In the genomic region with DNA sequence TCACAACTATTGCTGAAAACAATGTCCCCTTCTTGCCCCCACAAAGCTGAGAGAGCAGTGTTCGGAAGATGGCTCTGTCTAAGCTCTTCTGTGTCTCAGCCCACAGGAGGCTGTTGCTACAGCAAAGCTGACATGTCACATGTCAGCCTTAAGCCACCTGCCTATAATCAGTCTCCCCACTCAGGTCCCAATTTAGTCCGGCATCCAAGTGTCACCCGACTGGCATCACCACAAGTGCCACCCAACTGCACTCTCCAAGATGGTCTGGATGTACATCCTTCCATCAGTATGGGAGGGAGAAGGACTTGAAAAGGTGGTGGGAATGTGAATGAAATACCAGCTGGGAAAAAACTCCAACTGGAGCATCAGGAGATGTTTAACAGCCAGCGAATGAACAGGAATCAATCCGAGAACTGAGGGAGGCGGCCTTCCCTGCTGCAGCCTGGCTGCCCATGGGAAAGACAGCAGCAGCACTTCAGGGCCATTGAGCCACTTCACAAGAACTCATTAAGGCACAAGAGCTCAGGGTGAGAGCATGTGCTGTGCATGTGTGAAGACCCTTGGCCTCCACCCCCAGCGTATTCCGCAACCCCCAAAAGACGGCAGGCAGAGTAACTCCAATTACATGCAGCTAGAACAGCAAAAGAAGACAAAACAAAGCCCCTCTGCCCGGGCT, we compare ENCODE assay signal across 10 mouse cellular contexts. TPM values are rescaled to one million over a fixed set of nuclear protein-coding genes. Genes with fewer than 3 reads are reported as not detected.
A peak's percentile ranks its signal among the peaks of the same experiment; 100 is the strongest.
DNase-seq lines count a peak whose midpoint lies in the region; ATAC-seq and TF ChIP-seq lines count a peak whose summit lies in the region.
"Had no signal": no experiment of that assay in that cellular context is flagged by ENCODE, and none has a peak within 500 bp of the region (broad histone marks: within the 10 kb centered on the region; RNA-seq: fewer than 3 reads in every experiment).

No protein-coding gene starts in this region.

- H3K4me2 ChIP-seq in heart, embryonic 16.5 days (ENCODE audit: low read depth, low read length) = peak overlapping the region; percentile 18; the same call in 1 of the 2 replicates
- H3K4me2 ChIP-seq in embryonic facial prominence, embryonic 13.5 days = peak overlapping the region; percentile 79; the same call in 1 of the 2 replicates
- no peak overlapping the region for H3K4me2 ChIP-seq in hindbrain, embryonic 11.5 days (replicated peaks; ENCODE audit: low read depth, low read length)
- no peak overlapping the region for H3K4me2 ChIP-seq in midbrain, embryonic 11.5 days

- WGBS in heart, embryonic 16.5 days = 47% methylated on average over 10 of the region's 10 CpGs
- 57% methylated on average over 10 of the region's 10 CpGs for WGBS in heart, adult 2 months
- 33% methylated on average over 10 of the region's 10 CpGs for WGBS in embryonic facial prominence, embryonic 13.5 days
- 43% methylated on average over 10 of the region's 10 CpGs for WGBS in hindbrain, embryonic 11.5 days
- WGBS in midbrain, embryonic 11.5 days = 42% methylated on average over 10 of the region's 10 CpGs

- no peak overlapping the region; the same call in 1 of the 2 replicates for H3K4me3 ChIP-seq in heart, embryonic 16.5 days (ENCODE audit: low read length)
- H3K4me3 ChIP-seq in heart, adult 2 months = no peak overlapping the region
- H3K4me3 ChIP-seq in embryonic facial prominence, embryonic 13.5 days = no peak overlapping the region
- no peak overlapping the region for H3K4me3 ChIP-seq in hindbrain, embryonic 11.5 days (ENCODE audit: low read depth, low read length)
- no peak overlapping the region for H3K4me3 ChIP-seq in midbrain, embryonic 11.5 days (ENCODE audit: low read depth, low read length)

- peak overlapping the region; percentile 46 for H3K27ac ChIP-seq in heart, embryonic 16.5 days (ENCODE audit: low read length)
- H3K27ac ChIP-seq in heart, adult 2 months = no peak overlapping the region; the same call in 1 of the 2 replicates
- H3K27ac ChIP-seq in embryonic facial prominence, embryonic 13.5 days = peak overlapping the region; percentile 52
- no peak overlapping the region for H3K27ac ChIP-seq in hindbrain, embryonic 11.5 days (ENCODE audit: low read depth, low read length)
- peak overlapping the region; percentile 57 for H3K27ac ChIP-seq in midbrain, embryonic 11.5 days (ENCODE audit: low read depth, low read length)

- H3K79me2 ChIP-seq in heart, adult 2 months (replicated peaks; ENCODE audit: control insufficient read depth, insufficient read depth, low read length) = peaks cover 17% of the 10 kb centered on the region

- no peaks in the 10 kb centered on the region for H3K36me3 ChIP-seq in heart, embryonic 16.5 days (ENCODE audit: control insufficient read depth, insufficient read depth)
- H3K36me3 ChIP-seq in heart, adult 2 months (ENCODE audit: control insufficient read depth, insufficient read depth, low read length) = peaks cover 19% of the 10 kb centered on the region
- H3K36me3 ChIP-seq in embryonic facial prominence, embryonic 13.5 days = no peaks in the 10 kb centered on the region
- no peaks in the 10 kb centered on the region for H3K36me3 ChIP-seq in hindbrain, embryonic 11.5 days (ENCODE audit: control insufficient read depth, insufficient read depth, low read length)
- H3K36me3 ChIP-seq in midbrain, embryonic 11.5 days (ENCODE audit: control insufficient read depth, insufficient read depth, low read length) = no peaks in the 10 kb centered on the region

- H3K27me3 ChIP-seq in heart, embryonic 16.5 days (ENCODE audit: control insufficient read depth, insufficient read depth, low read length) = no peaks in the 10 kb centered on the region
- H3K27me3 ChIP-seq in heart, adult 2 months (ENCODE audit: control insufficient read depth, insufficient read depth, low read length) = no peaks in the 10 kb centered on the region
- H3K27me3 ChIP-seq in embryonic facial prominence, embryonic 13.5 days = no peaks in the 10 kb centered on the region
- H3K27me3 ChIP-seq in hindbrain, embryonic 11.5 days (ENCODE audit: control insufficient read depth, insufficient read depth, low read length) = no peaks in the 10 kb centered on the region
- no peaks in the 10 kb centered on the region for H3K27me3 ChIP-seq in midbrain, embryonic 11.5 days (ENCODE audit: control insufficient read depth, insufficient read depth, low read length)

- DNase-seq in heart, adult 2 months = no peak
- DNase-seq in hindbrain, embryonic 11.5 days (ENCODE audit: low spot score) = peak; percentile 33
- DNase-seq in midbrain, embryonic 11.5 days (ENCODE audit: low spot score, missing footprints) = peak; percentile 90
- DNase-seq in cerebellum, postnatal 4 days (ENCODE audit: low spot score in 2 of 2) = no peak
- no peak for DNase-seq in thymus, postnatal 4 days
- DNase-seq in cerebellum, adult 11 months = no peak
- DNase-seq: adrenal gland, postnatal 10 days; cerebellum, postnatal 10 days had no signal

- TF ChIP-seq POLR2A in heart, adult 2 months (IDR thresholded peaks at IDR 0.05; ENCODE audit: insufficient read depth, low read depth, low read length) = no peak

- H3K9ac ChIP-seq in heart, embryonic 16.5 days (ENCODE audit: low read length) = no peak overlapping the region
- no peak overlapping the region for H3K9ac ChIP-seq in heart, adult 2 months (ENCODE audit: low read depth, low read length)
- 0 out of 2 replicates have a peak overlapping the region, but pooled peaks have one; percentile 12 for H3K9ac ChIP-seq in embryonic facial prominence, embryonic 13.5 days
- no peak overlapping the region for H3K9ac ChIP-seq in hindbrain, embryonic 11.5 days (ENCODE audit: low read depth, low read length)
- H3K9ac ChIP-seq in midbrain, embryonic 11.5 days (ENCODE audit: low read length) = no peak overlapping the region

- TF ChIP-seq CTCF in heart, adult 2 months (IDR thresholded peaks at IDR 0.05) = no peak

- intact Hi-C loops in heart, adult 2 months (cut with DNase I) = no loop called here

- no peaks in the 10 kb centered on the region for H3K9me3 ChIP-seq in heart, embryonic 16.5 days (replicated peaks; ENCODE audit: control insufficient read depth, low read length)
- H3K9me3 ChIP-seq in embryonic facial prominence, embryonic 13.5 days = no peaks in the 10 kb centered on the region
- H3K9me3 ChIP-seq in hindbrain, embryonic 11.5 days (ENCODE audit: control insufficient read depth, low read length) = no peaks in the 10 kb centered on the region
- no peaks in the 10 kb centered on the region for H3K9me3 ChIP-seq in midbrain, embryonic 11.5 days (ENCODE audit: control insufficient read depth, low read length)

- ATAC-seq in heart, embryonic 16.5 days (replicated peaks; ENCODE audit: extremely low read depth, insufficient read depth, low FRiP score) = no peak; the same call in 1 of the 2 replicates
- no peak for ATAC-seq in embryonic facial prominence, embryonic 13.5 days (ENCODE audit: insufficient number of reproducible peaks, insufficient read depth, low FRiP score, low TSS enrichment, low read depth)
- peak; percentile 34; the same call in 1 of the 2 replicates for ATAC-seq in hindbrain, embryonic 11.5 days (ENCODE audit: low FRiP score)
- ATAC-seq in midbrain, embryonic 11.5 days (ENCODE audit: low FRiP score) = peak; percentile 44; the same call in 1 of the 2 replicates

- peaks cover 75% of the 10 kb centered on the region for H3K4me1 ChIP-seq in heart, embryonic 16.5 days (ENCODE audit: control insufficient read depth, insufficient read depth, low read length)
- H3K4me1 ChIP-seq in heart, adult 2 months (ENCODE audit: control insufficient read depth, insufficient read depth, low read length) = peaks cover 42% of the 10 kb centered on the region
- peaks cover 80% of the 10 kb centered on the region for H3K4me1 ChIP-seq in embryonic facial prominence, embryonic 13.5 days
- peaks cover 15% of the 10 kb centered on the region for H3K4me1 ChIP-seq in hindbrain, embryonic 11.5 days (replicated peaks; ENCODE audit: control insufficient read depth, insufficient read depth, low read length)
- H3K4me1 ChIP-seq in midbrain, embryonic 11.5 days (ENCODE audit: control insufficient read depth, insufficient read depth, low read length) = peaks cover 63% of the 10 kb centered on the region

- no peak for TF ChIP-seq EP300 in heart, adult 2 months (IDR thresholded peaks at IDR 0.05; ENCODE audit: insufficient read depth, low read depth, low read length)

RNA-seq across cellular contexts. Expression of a gene that starts 55.6 kb away (rescaled TPM):
- 65.3 and 68.0 TPM in 2 replicates for polyA plus RNA-seq in heart, embryonic 16.5 days (2015; fragmentation: Nextera tagmentation; extraction: Ambion mirVana)
- 10 to 100 TPM; 23.5 to 24.7 TPM for total RNA-seq in heart, adult 2 months (2021)
- 22.3 and 24.2 TPM in 2 replicates for polyA plus RNA-seq in heart, adult 2 months (2012; rRNA removed)
- 148 TPM in 2 replicates for polyA plus RNA-seq in embryonic facial prominence, embryonic 13.5 days (2015; fragmentation: Nextera tagmentation; extraction: Ambion mirVana)
- 58.5 and 59.3 TPM in 2 replicates for polyA plus RNA-seq in hindbrain, embryonic 11.5 days (2014; fragmentation: Nextera tagmentation; extraction: Ambion mirVana)
- polyA plus RNA-seq in midbrain, embryonic 11.5 days (2014; fragmentation: Nextera tagmentation; extraction: Ambion mirVana) = 48.6 and 54.8 TPM in 2 replicates

Comparison
In these comparisons a context has a peak if more than half of its experiments do, and no peak if none do; other contexts are left out.
1. H3K27ac ChIP-seq: peak in heart, embryonic 16.5 days (single experiment), embryonic facial prominence, embryonic 13.5 days (single experiment) and midbrain, embryonic 11.5 days (single experiment); none in heart, adult 2 months (single experiment) and hindbrain, embryonic 11.5 days (single experiment).
2. ATAC-seq: peak in hindbrain, embryonic 11.5 days (single experiment) and midbrain, embryonic 11.5 days (single experiment); none in heart, embryonic 16.5 days (single experiment) and embryonic facial prominence, embryonic 13.5 days (single experiment).
3. H3K4me2 ChIP-seq: peak in heart, embryonic 16.5 days (single experiment) and embryonic facial prominence, embryonic 13.5 days (single experiment); none in hindbrain, embryonic 11.5 days (single experiment) and midbrain, embryonic 11.5 days (single experiment).
4. DNase-seq: peak in hindbrain, embryonic 11.5 days (single experiment) and midbrain, embryonic 11.5 days (single experiment); none in heart, adult 2 months (0 of 2), cerebellum, postnatal 4 days (0 of 2), thymus, postnatal 4 days (single experiment) and cerebellum, adult 11 months (single experiment).